Comparison of ENCODE assay signal across 21 mouse cellular contexts in genomic region chr4:59156897-59157592, GRCm38 (mm10). TPM values are rescaled to one million over a fixed set of nuclear protein-coding genes. Genes with fewer than 3 reads are reported as not detected.
DNase-seq lines count a peak whose midpoint lies in the region; ATAC-seq and TF ChIP-seq lines count a peak whose summit lies in the region.
"Had no signal": no experiment of that assay in that cellular context is flagged by ENCODE, and none has a peak within 500 bp of the region (broad histone marks: within the 10 kb centered on the region; RNA-seq: fewer than 3 reads in every experiment).

No protein-coding gene starts in this region.

- no peak overlapping the region for H3K4me2 ChIP-seq in stomach, embryonic 14.5 days (replicated peaks; ENCODE audit: low read depth, low read length)
- no peak overlapping the region for H3K4me2 ChIP-seq in stomach, postnatal 0 days (replicated peaks; ENCODE audit: low read depth)
- H3K4me2 ChIP-seq in liver, embryonic 16.5 days (ENCODE audit: low read depth, low read length): peak overlapping the region; percentile 23
- H3K4me2 ChIP-seq: embryonic facial prominence, embryonic 13.5 days; kidney, embryonic 15.5 days; lung, embryonic 14.5 days; neural tube, embryonic 15.5 days had no signal

- H3K9me3 ChIP-seq in stomach, embryonic 14.5 days (ENCODE audit: control insufficient read depth, low read depth, low read length): no peaks in the 10 kb centered on the region
- H3K9me3 ChIP-seq in stomach, postnatal 0 days (ENCODE audit: control insufficient read depth, low read length): no peaks in the 10 kb centered on the region
- H3K9me3 ChIP-seq in liver, embryonic 16.5 days (replicated peaks; ENCODE audit: control insufficient read depth, low read length): no peaks in the 10 kb centered on the region
- H3K9me3 ChIP-seq: embryonic facial prominence, embryonic 13.5 days; kidney, embryonic 15.5 days; neural tube, embryonic 15.5 days had no signal

- DNase-seq in stomach, postnatal 0 days (ENCODE audit: low spot score): no peak
- DNase-seq in ovary, postnatal 14 days (ENCODE audit: low spot score): no peak
- DNase-seq in embryo, embryonic 10 days (ENCODE audit: low spot score): no peak
- DNase-seq in ovary, postnatal 10 days (ENCODE audit: low spot score): no peak
- DNase-seq: adrenal gland, postnatal 14 days; cerebellum, postnatal 25 days; heart, adult 18-20 months; lung, embryonic 14.5 days; right cerebral cortex, adult 18-20 months; spleen, adult 18-20 months had no signal

- H3K27ac ChIP-seq in stomach, embryonic 14.5 days (ENCODE audit: low read length): no peak overlapping the region
- no peak overlapping the region for H3K27ac ChIP-seq in stomach, postnatal 0 days (replicated peaks)
- H3K27ac ChIP-seq in liver, embryonic 16.5 days (ENCODE audit: low read length): 0 out of 2 replicates have a peak overlapping the region, but pooled peaks have one; percentile 4
- H3K27ac ChIP-seq: embryonic facial prominence, embryonic 13.5 days; hindbrain, postnatal 0 days; kidney, embryonic 15.5 days; layer of hippocampus, adult 2 months; neural tube, embryonic 15.5 days had no signal

- H3K9ac ChIP-seq in stomach, embryonic 14.5 days (replicated peaks; ENCODE audit: low read depth, low read length): no peak overlapping the region
- H3K9ac ChIP-seq in stomach, postnatal 0 days (ENCODE audit: low read length): no peak overlapping the region
- H3K9ac ChIP-seq in liver, embryonic 16.5 days (ENCODE audit: low read depth, low read length): no peak overlapping the region
- H3K9ac ChIP-seq: embryonic facial prominence, embryonic 13.5 days; kidney, embryonic 15.5 days; lung, embryonic 14.5 days; neural tube, embryonic 15.5 days had no signal

- H3K36me3 ChIP-seq in stomach, embryonic 14.5 days (ENCODE audit: control insufficient read depth, insufficient read depth, low read length): no peaks in the 10 kb centered on the region
- H3K36me3 ChIP-seq in stomach, postnatal 0 days (ENCODE audit: control insufficient read depth, insufficient read depth, low read length): no peaks in the 10 kb centered on the region
- no peaks in the 10 kb centered on the region for H3K36me3 ChIP-seq in liver, embryonic 16.5 days (ENCODE audit: control insufficient read depth, insufficient read depth)
- H3K36me3 ChIP-seq: embryonic facial prominence, embryonic 13.5 days; kidney, embryonic 15.5 days; neural tube, embryonic 15.5 days had no signal

- TF ChIP-seq EP300 in stomach, postnatal 0 days (optimal IDR thresholded peaks at IDR 0.05): no peak

- no peak for TF ChIP-seq CTCF in stomach, postnatal 0 days (IDR thresholded peaks at IDR 0.05; ENCODE audit: low read depth)

- peaks cover 2% of the 10 kb centered on the region; the same call in 1 of the 2 replicates for H3K4me1 ChIP-seq in stomach, embryonic 14.5 days (ENCODE audit: control insufficient read depth, insufficient read depth, low read length)
- H3K4me1 ChIP-seq in stomach, postnatal 0 days (replicated peaks; ENCODE audit: control insufficient read depth, insufficient read depth): peaks cover 3% of the 10 kb centered on the region; the same call in 1 of the 2 replicates
- H3K4me1 ChIP-seq in liver, embryonic 16.5 days (ENCODE audit: control insufficient read depth, low read depth, low read length): peaks cover 12% of the 10 kb centered on the region
- H3K4me1 ChIP-seq: kidney, embryonic 15.5 days; neural tube, embryonic 15.5 days had no signal

- no peaks in the 10 kb centered on the region for H3K27me3 ChIP-seq in stomach, embryonic 14.5 days (ENCODE audit: control insufficient read depth, insufficient read depth, low read length)
- H3K27me3 ChIP-seq in stomach, postnatal 0 days (ENCODE audit: control insufficient read depth, insufficient read depth, low read length): no peaks in the 10 kb centered on the region
- no peaks in the 10 kb centered on the region for H3K27me3 ChIP-seq in liver, embryonic 16.5 days (ENCODE audit: control insufficient read depth, insufficient read depth, low read depth, low read length)
- H3K27me3 ChIP-seq: embryonic facial prominence, embryonic 13.5 days; kidney, embryonic 15.5 days; neural tube, embryonic 15.5 days had no signal

- H3K4me3 ChIP-seq in stomach, embryonic 14.5 days (ENCODE audit: low read depth, low read length): no peak overlapping the region
- no peak overlapping the region for H3K4me3 ChIP-seq in stomach, postnatal 0 days (ENCODE audit: low read depth, low read length)
- no peak overlapping the region for H3K4me3 ChIP-seq in liver, embryonic 16.5 days (ENCODE audit: low read depth, low read length)
- H3K4me3 ChIP-seq: embryonic facial prominence, embryonic 13.5 days; kidney, embryonic 15.5 days; layer of hippocampus, adult 2 months; neural tube, embryonic 15.5 days had no signal

- 0 out of 2 replicates have a peak, but pooled peaks have one; percentile 37 for ATAC-seq in stomach, embryonic 14.5 days (ENCODE audit: insufficient number of reproducible peaks, insufficient read depth, low FRiP score, low read depth)
- ATAC-seq in stomach, postnatal 0 days (ENCODE audit: low FRiP score, low TSS enrichment): no peak; the same call in 1 of the 2 replicates
- ATAC-seq in common myeloid progenitor, adult 5-6 weeks (replicated peaks; ENCODE audit: low read depth, poor library complexity, severe bottlenecking): peak; percentile 84
- ATAC-seq in liver, embryonic 16.5 days (ENCODE audit: low read depth): peak; percentile 61
- ATAC-seq in erythroblast, adult 5-6 weeks (replicated peaks; ENCODE audit: low FRiP score, poor library complexity, severe bottlenecking): no peak
- ATAC-seq: hindbrain, postnatal 0 days had no signal

- WGBS in stomach, embryonic 14.5 days: 33% methylated on average over 7 of the region's 7 CpGs
- 26% methylated on average over 7 of the region's 7 CpGs for WGBS in stomach, postnatal 0 days
- 14% methylated on average over 7 of the region's 7 CpGs for WGBS in liver, embryonic 16.5 days (ENCODE audit: insufficient replicate concordance)

RNA-seq across cellular contexts. Expression of gene AI481877, which starts 18.3 kb away (rescaled TPM):
- not detected in 2 replicates for polyA plus RNA-seq in stomach, embryonic 14.5 days (2014; fragmentation: Nextera tagmentation; extraction: Ambion mirVana)
- 1.2 and 1.4 TPM in 2 replicates for polyA plus RNA-seq in stomach, postnatal 0 days (2015; fragmentation: Nextera tagmentation; extraction: Ambion mirVana)
- not detected in 2 replicates for total RNA-seq in common myeloid progenitor, adult 5-6 weeks (2017)
- not detected in 2 replicates for polyA plus RNA-seq in liver, embryonic 16.5 days (2015; fragmentation: Nextera tagmentation; extraction: Ambion mirVana)
- total RNA-seq in erythroblast, adult 5-6 weeks (2015; ENCODE audit: low replicate concordance): not detected in 2 replicates
- not detected in 2 replicates for total RNA-seq in erythroblast, adult 5-6 weeks (2017; ENCODE audit: low replicate concordance)
- total RNA-seq: adrenal gland, postnatal 14 days; heart, adult 18-20 months; heart, postnatal 25 days; hindbrain, postnatal 0 days; layer of hippocampus, adult 2 months had no signal
- polyA plus RNA-seq: embryonic facial prominence, embryonic 13.5 days; forebrain, embryonic 11.5 days; kidney, embryonic 15.5 days; lung, embryonic 14.5 days had no signal

RNA-seq across cellular contexts. Expression of gene Ugcg, which starts 32.0 kb away (rescaled TPM):
- polyA plus RNA-seq in stomach, embryonic 14.5 days (2014; fragmentation: Nextera tagmentation; extraction: Ambion mirVana): 15.0 and 15.8 TPM in 2 replicates
- polyA plus RNA-seq in stomach, postnatal 0 days (2015; fragmentation: Nextera tagmentation; extraction: Ambion mirVana): 18.9 and 19.0 TPM in 2 replicates
- total RNA-seq in common myeloid progenitor, adult 5-6 weeks (2017): 107 and 108 TPM in 2 replicates
- polyA plus RNA-seq in liver, embryonic 16.5 days (2015; fragmentation: Nextera tagmentation; extraction: Ambion mirVana): 4.6 and 4.8 TPM in 2 replicates
- total RNA-seq in erythroblast, adult 5-6 weeks (2015; ENCODE audit: low replicate concordance): 33.2 and 33.4 TPM in 2 replicates
- total RNA-seq in erythroblast, adult 5-6 weeks (2017; ENCODE audit: low replicate concordance): 20.6 and 37.6 TPM in 2 replicates

Comparison
In these comparisons a context has a peak if more than half of its experiments do, and no peak if none do; other contexts are left out.
1. ATAC-seq: peak in stomach, embryonic 14.5 days (single experiment), common myeloid progenitor, adult 5-6 weeks (single experiment) and liver, embryonic 16.5 days (single experiment); none in stomach, postnatal 0 days (single experiment) and erythroblast, adult 5-6 weeks (single experiment).